Mouse (Mus musculus): ENCODE data around the gene Gm44502. TPM values are rescaled to one million over a fixed set of nuclear protein-coding genes. Genes with fewer than 3 reads are reported as not detected.

Gm44502 gene
- polyA plus RNA-seq, 1 experiment = not detected

GRCm38 (mm10) chr15:89473370-89473769, 43.9 kb upstream of the Gm44502 start:
- no peak for TF ChIP-seq POLR2A (IDR thresholded peaks at IDR 0.05; ENCODE audit: borderline replicate concordance, extremely low read depth, low read depth, low read length)
- no peak for TF ChIP-seq CTCF (IDR thresholded peaks at IDR 0.05; ENCODE audit: insufficient read depth, low read length)
- Histone ChIP-seq H3K4me3 (replicated peaks; ENCODE audit: extremely low read depth, low read depth, low read length) (no peak overlapping the region), H3K4me1 (ENCODE audit: control insufficient read depth, insufficient read depth, low read length) (peaks cover 5% of the 10 kb centered on the region; the same call in 1 of the 2 replicates)
- no peak for DNase-seq
- 74% methylated on average over 9 of the region's 9 CpGs for WGBS

- TF ChIP-seq CTCF (IDR thresholded peaks at IDR 0.05; ENCODE audit: insufficient read depth, low read length) (no peak), POLR2A (IDR thresholded peaks at IDR 0.05; ENCODE audit: borderline replicate concordance, extremely low read depth, low read depth, low read length) (no peak)
- 0 out of 2 replicates have a peak, but pooled peaks cover 3% of the 10 kb centered on the region for H3K4me1 ChIP-seq (ENCODE audit: control insufficient read depth, insufficient read depth, low read length)
- no peak for DNase-seq
- WGBS = 79% methylated on average over 4 of the region's 4 CpGs
- H3K4me3 ChIP-seq (replicated peaks; ENCODE audit: extremely low read depth, low read depth, low read length) = no peak overlapping the region
Measured at GRCm38 (mm10) chr15:89471476-89471875, 42.0 kb upstream of the Gm44502 start.

GRCm38 (mm10) chr15:89468577-89468976, 39.1 kb upstream of the Gm44502 start:
- WGBS = 38% methylated on average over 2 of the region's 2 CpGs
- no peak overlapping the region for H3K4me3 ChIP-seq (replicated peaks; ENCODE audit: extremely low read depth, low read depth, low read length)
- H3K4me1 ChIP-seq (ENCODE audit: control insufficient read depth, insufficient read depth, low read length) = no peaks in the 10 kb centered on the region
- no peak for DNase-seq
- TF ChIP-seq POLR2A (IDR thresholded peaks at IDR 0.05; ENCODE audit: borderline replicate concordance, extremely low read depth, low read depth, low read length) (no peak), CTCF (IDR thresholded peaks at IDR 0.05; ENCODE audit: insufficient read depth, low read length) (peak; percentile 20; the same call in 1 of the 2 replicates)

- 14% methylated on average over 1 of the region's 1 CpGs for WGBS
- H3K4me3 ChIP-seq (replicated peaks; ENCODE audit: extremely low read depth, low read depth, low read length) = no peak overlapping the region
- TF ChIP-seq POLR2A (IDR thresholded peaks at IDR 0.05; ENCODE audit: borderline replicate concordance, extremely low read depth, low read depth, low read length) (no peak), CTCF (IDR thresholded peaks at IDR 0.05; ENCODE audit: insufficient read depth, low read length) (no peak)
Measured at GRCm38 (mm10) chr15:89465052-89465451, 35.6 kb upstream of the Gm44502 start.

GRCm38 (mm10) chr15:89463334-89464235, 34.1 kb upstream of the Gm44502 start:
- DNase-seq = no peak

More at GRCm38 (mm10) chr15:89465052-89465451, 35.6 kb upstream of the Gm44502 start:
- no peaks in the 10 kb centered on the region for H3K4me1 ChIP-seq (ENCODE audit: control insufficient read depth, insufficient read depth, low read length)
- no peak for DNase-seq

GRCm38 (mm10) chr15:89462176-89462575, 32.7 kb upstream of the Gm44502 start:
- H3K4me3 ChIP-seq (replicated peaks; ENCODE audit: extremely low read depth, low read depth, low read length) = no peak overlapping the region
- H3K4me1 ChIP-seq (ENCODE audit: control insufficient read depth, insufficient read depth, low read length) = no peaks in the 10 kb centered on the region
- 73% methylated on average over 7 of the region's 7 CpGs for WGBS
- no peak for DNase-seq
- TF ChIP-seq CTCF (IDR thresholded peaks at IDR 0.05; ENCODE audit: insufficient read depth, low read length) (no peak), POLR2A (IDR thresholded peaks at IDR 0.05; ENCODE audit: borderline replicate concordance, extremely low read depth, low read depth, low read length) (no peak)

More at GRCm38 (mm10) chr15:89463334-89464235, 34.1 kb upstream of the Gm44502 start:
- Histone ChIP-seq H3K4me1 (ENCODE audit: control insufficient read depth, insufficient read depth, low read length) (no peaks in the 10 kb centered on the region), H3K4me3 (replicated peaks; ENCODE audit: extremely low read depth, low read depth, low read length) (no peak overlapping the region)
- WGBS = 40% methylated on average over 5 of the region's 5 CpGs
- TF ChIP-seq POLR2A (IDR thresholded peaks at IDR 0.05; ENCODE audit: borderline replicate concordance, extremely low read depth, low read depth, low read length) = no peak
- peak; percentile 41; the same call in 1 of the 2 replicates for TF ChIP-seq CTCF (IDR thresholded peaks at IDR 0.05; ENCODE audit: insufficient read depth, low read length)

GRCm38 (mm10) chr15:89461321-89461720, 31.8 kb upstream of the Gm44502 start:
- no peak for DNase-seq
- WGBS = 68% methylated on average over 15 of the region's 15 CpGs
- no peak overlapping the region for H3K4me3 ChIP-seq (replicated peaks; ENCODE audit: extremely low read depth, low read depth, low read length)
- H3K4me1 ChIP-seq (ENCODE audit: control insufficient read depth, insufficient read depth, low read length) = no peaks in the 10 kb centered on the region
- TF ChIP-seq POLR2A (IDR thresholded peaks at IDR 0.05; ENCODE audit: borderline replicate concordance, extremely low read depth, low read depth, low read length) (no peak), CTCF (IDR thresholded peaks at IDR 0.05; ENCODE audit: insufficient read depth, low read length) (no peak)

- DNase-seq = no peak
- 57% methylated on average over 10 of the region's 10 CpGs for WGBS
Measured at GRCm38 (mm10) chr15:89460298-89460697, 30.8 kb upstream of the Gm44502 start.

GRCm38 (mm10) chr15:89459821-89460220, 30.3 kb upstream of the Gm44502 start:
- H3K4me1 ChIP-seq (ENCODE audit: control insufficient read depth, insufficient read depth, low read length) = no peaks in the 10 kb centered on the region
- no peak for DNase-seq
- WGBS = 71% methylated on average over 7 of the region's 7 CpGs
- H3K4me3 ChIP-seq (replicated peaks; ENCODE audit: extremely low read depth, low read depth, low read length) = no peak overlapping the region
- TF ChIP-seq POLR2A (IDR thresholded peaks at IDR 0.05; ENCODE audit: borderline replicate concordance, extremely low read depth, low read depth, low read length) (no peak), CTCF (IDR thresholded peaks at IDR 0.05; ENCODE audit: insufficient read depth, low read length) (no peak)

More at GRCm38 (mm10) chr15:89460298-89460697, 30.8 kb upstream of the Gm44502 start:
- TF ChIP-seq POLR2A (IDR thresholded peaks at IDR 0.05; ENCODE audit: borderline replicate concordance, extremely low read depth, low read depth, low read length) (no peak), CTCF (IDR thresholded peaks at IDR 0.05; ENCODE audit: insufficient read depth, low read length) (no peak)
- Histone ChIP-seq H3K4me3 (replicated peaks; ENCODE audit: extremely low read depth, low read depth, low read length) (no peak overlapping the region), H3K4me1 (ENCODE audit: control insufficient read depth, insufficient read depth, low read length) (no peaks in the 10 kb centered on the region)
